In genomic region chr1:132190621-132191092, GRCm38 (mm10) we compare ENCODE assay signal across 8 mouse cellular contexts. TPM values are rescaled to one million over a fixed set of nuclear protein-coding genes. Genes with fewer than 3 reads are reported as not detected.
DNase-seq lines count a peak whose midpoint lies in the region; ATAC-seq and TF ChIP-seq lines count a peak whose summit lies in the region.

No protein-coding gene starts in this region.

- H3K4me3 ChIP-seq in kidney, embryonic 14.5 days (ENCODE audit: low read length) = peak overlapping the region; percentile 60
- H3K4me3 ChIP-seq in bone marrow macrophage, adult 2 months (ENCODE audit: insufficient read depth, low read length) = peak overlapping the region; percentile 52
- peak overlapping the region; percentile 93 for H3K4me3 ChIP-seq in forebrain, embryonic 10.5 days
- peak overlapping the region; percentile 51 for H3K4me3 ChIP-seq in limb, embryonic 15.5 days
- peak overlapping the region; percentile 51 for H3K4me3 ChIP-seq in stomach, embryonic 15.5 days (replicated peaks)

- H3K27ac ChIP-seq in kidney, embryonic 14.5 days (ENCODE audit: low read depth, low read length) = no peak overlapping the region
- no peak overlapping the region for H3K27ac ChIP-seq in bone marrow macrophage, adult 2 months (ENCODE audit: insufficient read depth, low read depth, low read length)
- peak overlapping the region; percentile 100 for H3K27ac ChIP-seq in forebrain, embryonic 10.5 days
- no peak overlapping the region for H3K27ac ChIP-seq in limb, embryonic 15.5 days
- H3K27ac ChIP-seq in stomach, embryonic 15.5 days = no peak overlapping the region

- WGBS in kidney, embryonic 14.5 days = under 1% methylated on average over 62 of the region's 62 CpGs
- under 1% methylated on average over 62 of the region's 62 CpGs for WGBS in forebrain, embryonic 10.5 days
- WGBS in limb, embryonic 15.5 days = under 1% methylated on average over 42 of the region's 62 CpGs
- WGBS in stomach, embryonic 15.5 days = under 1% methylated on average over 49 of the region's 62 CpGs

- DNase-seq in kidney, adult 8-10 months = no peak
- DNase-seq in forebrain, embryonic 10.5 days (ENCODE audit: extremely low spot score, low spot score) = peak; percentile 62
- DNase-seq in frontal cortex, postnatal 25 days (ENCODE audit: low spot score in 2 of 2) = no peak

- H3K4me1 ChIP-seq in kidney, embryonic 14.5 days (ENCODE audit: control insufficient read depth, insufficient read depth, low read length) = peaks cover 23% of the 10 kb centered on the region
- peaks cover 9% of the 10 kb centered on the region for H3K4me1 ChIP-seq in bone marrow macrophage, adult 2 months (ENCODE audit: control insufficient read depth, insufficient read depth, low read length)
- H3K4me1 ChIP-seq in forebrain, embryonic 10.5 days = peaks cover 84% of the 10 kb centered on the region
- H3K4me1 ChIP-seq in limb, embryonic 15.5 days = peaks cover 32% of the 10 kb centered on the region
- peaks cover 21% of the 10 kb centered on the region for H3K4me1 ChIP-seq in stomach, embryonic 15.5 days

- peak; percentile 17; the same call in 1 of the 2 replicates for ATAC-seq in kidney, embryonic 14.5 days (ENCODE audit: low FRiP score, low TSS enrichment)
- ATAC-seq in limb, embryonic 15.5 days (ENCODE audit: insufficient number of reproducible peaks, low FRiP score, low TSS enrichment, low read depth) = peak; percentile 9; the same call in 1 of the 2 replicates
- ATAC-seq in stomach, embryonic 15.5 days (ENCODE audit: insufficient read depth, low FRiP score, low read depth) = no peak
- ATAC-seq in activated CD4-positive, CD25-positive, alpha-beta regulatory T cell, adult 4 months = no peak

- H3K4me2 ChIP-seq in kidney, embryonic 14.5 days (replicated peaks; ENCODE audit: low read depth, low read length) = peak overlapping the region; percentile 99
- H3K4me2 ChIP-seq in limb, embryonic 15.5 days = peak overlapping the region; percentile 98
- H3K4me2 ChIP-seq in stomach, embryonic 15.5 days = peak overlapping the region; percentile 94

- no peak for TF ChIP-seq POLR2A in bone marrow macrophage, adult 2 months (IDR thresholded peaks at IDR 0.05; ENCODE audit: borderline replicate concordance, low read depth, low read length)

- no peak for TF ChIP-seq CTCF in bone marrow macrophage, adult 2 months (IDR thresholded peaks at IDR 0.05; ENCODE audit: low read depth, low read length)

- peak overlapping the region; percentile 59 for H3K9ac ChIP-seq in kidney, embryonic 14.5 days (ENCODE audit: low read depth, low read length)
- 0 out of 2 replicates have a peak overlapping the region, but pooled peaks have one; percentile 5 for H3K9ac ChIP-seq in limb, embryonic 15.5 days
- H3K9ac ChIP-seq in stomach, embryonic 15.5 days = peak overlapping the region; percentile 24; the same call in 1 of the 2 replicates

- no peaks in the 10 kb centered on the region for H3K36me3 ChIP-seq in kidney, embryonic 14.5 days (ENCODE audit: control insufficient read depth, insufficient read depth, low read length)
- H3K36me3 ChIP-seq in forebrain, embryonic 10.5 days (replicated peaks) = peaks cover 9% of the 10 kb centered on the region
- H3K36me3 ChIP-seq in limb, embryonic 15.5 days = no peaks in the 10 kb centered on the region
- H3K36me3 ChIP-seq in stomach, embryonic 15.5 days = no peaks in the 10 kb centered on the region

- peaks cover 48% of the 10 kb centered on the region for H3K27me3 ChIP-seq in kidney, embryonic 14.5 days (ENCODE audit: control insufficient read depth, insufficient read depth, low read length)
- H3K27me3 ChIP-seq in forebrain, embryonic 10.5 days (ENCODE audit: poor library complexity, severe bottlenecking) = peaks cover 97% of the 10 kb centered on the region
- peaks cover 88% of the 10 kb centered on the region for H3K27me3 ChIP-seq in limb, embryonic 15.5 days
- peaks cover 63% of the 10 kb centered on the region for H3K27me3 ChIP-seq in stomach, embryonic 15.5 days (replicated peaks)

- no peaks in the 10 kb centered on the region for H3K9me3 ChIP-seq in kidney, embryonic 14.5 days (ENCODE audit: control insufficient read depth, low read length)
- H3K9me3 ChIP-seq in forebrain, embryonic 10.5 days = no peaks in the 10 kb centered on the region
- H3K9me3 ChIP-seq in limb, embryonic 15.5 days = no peaks in the 10 kb centered on the region
- H3K9me3 ChIP-seq in stomach, embryonic 15.5 days = no peaks in the 10 kb centered on the region

RNA-seq across cellular contexts. Expression of gene Lemd1, which starts 0.6 kb away (rescaled TPM):
- 0.37 TPM in 1 of 2 replicates, not detected in the other for polyA plus RNA-seq in kidney, embryonic 14.5 days (2014; fragmentation: Nextera tagmentation; extraction: Ambion mirVana)
- not detected in 2 replicates for polyA plus RNA-seq in bone marrow macrophage, adult 2 months (2012; ENCODE audit: insufficient read depth, insufficient read length, missing spikeins)
- 4.1 and 4.2 TPM in 2 replicates for polyA plus RNA-seq in forebrain, embryonic 10.5 days (2016; fragmentation: Nextera tagmentation; extraction: Ambion mirVana)
- 0.29 and 0.56 TPM in 2 replicates for polyA plus RNA-seq in limb, embryonic 15.5 days (2015; fragmentation: Nextera tagmentation; extraction: Ambion mirVana)
- 0.36 and 0.46 TPM in 2 replicates for polyA plus RNA-seq in stomach, embryonic 15.5 days (2015; fragmentation: Nextera tagmentation; extraction: Ambion mirVana)
- polyA plus RNA-seq in activated CD4-positive, CD25-positive, alpha-beta regulatory T cell, adult 4 months (2017; shearing (Covaris generic)) = not detected

RNA-seq across cellular contexts. Expression of gene AC124108.1, which starts 0.6 kb away (rescaled TPM):
- 0.05 and 0.09 TPM in 2 replicates for polyA plus RNA-seq in kidney, embryonic 14.5 days (2014; fragmentation: Nextera tagmentation; extraction: Ambion mirVana)
- not detected in 2 replicates for polyA plus RNA-seq in bone marrow macrophage, adult 2 months (2012; ENCODE audit: insufficient read depth, insufficient read length, missing spikeins)
- 1.8 and 3.3 TPM in 2 replicates for polyA plus RNA-seq in forebrain, embryonic 10.5 days (2016; fragmentation: Nextera tagmentation; extraction: Ambion mirVana)
- polyA plus RNA-seq in limb, embryonic 15.5 days (2015; fragmentation: Nextera tagmentation; extraction: Ambion mirVana) = 0.12 and 0.25 TPM in 2 replicates
- 0.09 and 0.10 TPM in 2 replicates for polyA plus RNA-seq in stomach, embryonic 15.5 days (2015; fragmentation: Nextera tagmentation; extraction: Ambion mirVana)
- not detected for polyA plus RNA-seq in activated CD4-positive, CD25-positive, alpha-beta regulatory T cell, adult 4 months (2017; shearing (Covaris generic))

RNA-seq across cellular contexts. Expression of gene Gm10188, which starts 38.9 kb away (rescaled TPM):
- not detected in 2 replicates for polyA plus RNA-seq in kidney, embryonic 14.5 days (2014; fragmentation: Nextera tagmentation; extraction: Ambion mirVana)
- polyA plus RNA-seq in bone marrow macrophage, adult 2 months (2012; ENCODE audit: insufficient read depth, insufficient read length, missing spikeins) = not detected in 2 replicates
- polyA plus RNA-seq in forebrain, embryonic 10.5 days (2016; fragmentation: Nextera tagmentation; extraction: Ambion mirVana) = not detected in 2 replicates
- not detected in 2 replicates for polyA plus RNA-seq in limb, embryonic 15.5 days (2015; fragmentation: Nextera tagmentation; extraction: Ambion mirVana)
- not detected in 2 replicates for polyA plus RNA-seq in stomach, embryonic 15.5 days (2015; fragmentation: Nextera tagmentation; extraction: Ambion mirVana)
- polyA plus RNA-seq in activated CD4-positive, CD25-positive, alpha-beta regulatory T cell, adult 4 months (2017; shearing (Covaris generic)) = not detected

RNA-seq across cellular contexts. Expression of gene Cdk18, which starts 51.2 kb away (rescaled TPM):
- 6.3 and 6.5 TPM in 2 replicates for polyA plus RNA-seq in kidney, embryonic 14.5 days (2014; fragmentation: Nextera tagmentation; extraction: Ambion mirVana)
- 56.1 and 65.3 TPM in 2 replicates for polyA plus RNA-seq in bone marrow macrophage, adult 2 months (2012; ENCODE audit: insufficient read depth, insufficient read length, missing spikeins)
- polyA plus RNA-seq in forebrain, embryonic 10.5 days (2016; fragmentation: Nextera tagmentation; extraction: Ambion mirVana) = 1.4 and 1.5 TPM in 2 replicates
- polyA plus RNA-seq in limb, embryonic 15.5 days (2015; fragmentation: Nextera tagmentation; extraction: Ambion mirVana) = 1.4 and 2.7 TPM in 2 replicates
- polyA plus RNA-seq in stomach, embryonic 15.5 days (2015; fragmentation: Nextera tagmentation; extraction: Ambion mirVana) = 7.2 and 9.7 TPM in 2 replicates
- not detected for polyA plus RNA-seq in activated CD4-positive, CD25-positive, alpha-beta regulatory T cell, adult 4 months (2017; shearing (Covaris generic))

Comparison
In these comparisons a context has a peak if more than half of its experiments do, and no peak if none do; other contexts are left out.
1. ATAC-seq: peak in kidney, embryonic 14.5 days (single experiment) and limb, embryonic 15.5 days (single experiment); none in stomach, embryonic 15.5 days (single experiment) and activated CD4-positive, CD25-positive, alpha-beta regulatory T cell, adult 4 months (single experiment).
2. H3K9ac ChIP-seq: peak in every context shown above with its lines; median percentile 59 in kidney, embryonic 14.5 days; 24 in stomach, embryonic 15.5 days; 5 in limb, embryonic 15.5 days.
3. Peak in every context shown above with its lines, with median percentiles within 50 percentile points of each other: H3K4me2 ChIP-seq and H3K4me3 ChIP-seq.